Mouse (Mus musculus): ENCODE data around the gene Thrsp.

GRCm38 (mm10) chr7:97379304-97379703, 38.2 kb downstream of the Thrsp start:
- TF ChIP-seq POLR2A (IDR thresholded peaks at IDR 0.05; ENCODE audit: borderline replicate concordance, low read depth, low read length) (no peak), CTCF (IDR thresholded peaks at IDR 0.05; ENCODE audit: low read depth, low read length) (no peak)
